Mouse (Mus musculus) stomach, embryonic 14.5 days (tissue): ENCODE data around the gene Olfr975. TPM values are rescaled to one million over a fixed set of nuclear protein-coding genes. Genes with fewer than 3 reads are reported as not detected.
"Not testable (repeated sequence)": the region's sequence is repeated elsewhere in the genome, so short reads cannot be mapped to it uniquely, and the experiment has no call there.

Experiments used
- ATAC-seq: fragments of 200-750 bp; cut with Nextera tagmentation; 2 replicates; pipeline ENCODE4 v1.8.0; 2017; ENCODE audit warnings: low read depth, moderate TSS enrichment; ENCODE audit not compliant: insufficient number of reproducible peaks, insufficient read depth, low FRiP score
- H3K27ac ChIP-seq: fragments of 300-500 bp; sonication (generic); 2 replicates; pipeline ENCODE4 v1.5.1; 2014; ENCODE audit warnings: mild to moderate bottlenecking, low read length, moderate library complexity, mixed read lengths
- H3K27me3 ChIP-seq: fragments of 300-500 bp; sonication (generic); 2 replicates; pipeline ENCODE4 v1.6.1; 2014; ENCODE audit warnings: low read length, control low read depth, mixed read lengths; ENCODE audit not compliant: control insufficient read depth, insufficient read depth
- H3K36me3 ChIP-seq: fragments of 300-500 bp; sonication (generic); 2 replicates; pipeline ENCODE4 v1.6.1; 2014; ENCODE audit warnings: mild to moderate bottlenecking, control low read depth, low read length, moderate library complexity, mixed read lengths; ENCODE audit not compliant: control insufficient read depth, insufficient read depth
- H3K4me1 ChIP-seq: fragments of 300-500 bp; sonication (generic); 2 replicates; pipeline ENCODE4 v1.6.1; 2014; ENCODE audit warnings: low read length, control low read depth, mixed read lengths; ENCODE audit not compliant: control insufficient read depth, insufficient read depth
- H3K4me2 ChIP-seq: fragments of 300-500 bp; sonication (generic); replicated peaks from 2 replicates; pipeline ENCODE4 v1.6.1; 2014; ENCODE audit warnings: low read depth, low read length, control low read depth
- H3K4me3 ChIP-seq: fragments of 300-500 bp; sonication (generic); 2 replicates; pipeline ENCODE4 v1.5.1; 2014; ENCODE audit warnings: low read depth, low read length, control low read depth
- H3K9ac ChIP-seq: fragments of 300-500 bp; sonication (generic); replicated peaks from 2 replicates; pipeline ENCODE4 v1.6.1; 2014; ENCODE audit warnings: low read depth, mild to moderate bottlenecking, control low read depth, low read length, moderate library complexity, mixed read lengths
- H3K9me3 ChIP-seq: fragments of 300-500 bp; sonication (generic); 2 replicates; pipeline ENCODE4 v1.6.1; 2016; ENCODE audit warnings: low read depth, low read length, control low read depth; ENCODE audit not compliant: control insufficient read depth
- WGBS: fragments of 180-500 bp; shearing (Covaris S2); extraction: QIAGEN DNeasy Blood & Tissue Kit; methylation state at CpG from one replicate; pipeline ENCODE4 v1.1.7; 2014; 5-methylcytosine and 5-hydroxymethylcytosine counted together
- polyA plus RNA-seq: library from polyadenylated mRNA; unstranded; fragments of >200 nt; fragmentation: Nextera tagmentation; extraction: Ambion mirVana; gene quantifications from 2 replicates; pipeline ENCODE4 v1.2.1, GENCODE M21; 2014

Olfr975 gene
- polyA plus RNA-seq, result 0.09 TPM in 1 of 2 replicates, not detected in the other

DNA sequence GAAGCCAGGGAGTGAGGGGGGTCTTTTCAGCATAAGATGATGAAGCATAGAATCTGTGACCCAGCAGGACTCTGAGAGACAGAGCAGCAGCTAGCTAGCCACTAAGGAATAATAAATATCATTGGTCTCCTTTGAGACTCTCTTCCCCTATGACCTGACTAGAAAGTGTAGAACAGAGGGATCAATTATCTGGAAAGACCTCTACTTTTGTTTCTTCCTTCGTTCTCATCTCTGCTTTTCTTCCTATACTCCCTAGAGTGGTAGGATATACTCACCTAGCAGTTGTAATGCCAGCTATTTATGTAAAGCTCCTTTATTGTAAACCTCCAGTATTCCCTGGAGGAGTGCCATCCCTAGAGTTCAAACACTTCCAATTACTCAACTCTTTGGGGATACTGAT lies at the start of gene Olfr975:
Gene Olfr975, minus strand, starts transcription at position 101 of the 400 bp plus-strand sequence.
- H3K27me3 ChIP-seq, result no peaks in the 10 kb centered on the region
- 65% methylated on average over 1 of the region's 1 CpGs for WGBS
- H3K4me1 ChIP-seq, result no peaks in the 10 kb centered on the region
- ATAC-seq, result no peak
- H3K9ac ChIP-seq, result no peak within 1 kb of the TSS
- no peak within 1 kb of the TSS for H3K4me2 ChIP-seq
- H3K36me3 ChIP-seq, result no peaks in the 10 kb centered on the region
- H3K9me3 ChIP-seq, result no peaks in the 10 kb centered on the region
- H3K4me3 ChIP-seq, result no peak within 1 kb of the TSS
- no peak within 1 kb of the TSS for H3K27ac ChIP-seq

DNA sequence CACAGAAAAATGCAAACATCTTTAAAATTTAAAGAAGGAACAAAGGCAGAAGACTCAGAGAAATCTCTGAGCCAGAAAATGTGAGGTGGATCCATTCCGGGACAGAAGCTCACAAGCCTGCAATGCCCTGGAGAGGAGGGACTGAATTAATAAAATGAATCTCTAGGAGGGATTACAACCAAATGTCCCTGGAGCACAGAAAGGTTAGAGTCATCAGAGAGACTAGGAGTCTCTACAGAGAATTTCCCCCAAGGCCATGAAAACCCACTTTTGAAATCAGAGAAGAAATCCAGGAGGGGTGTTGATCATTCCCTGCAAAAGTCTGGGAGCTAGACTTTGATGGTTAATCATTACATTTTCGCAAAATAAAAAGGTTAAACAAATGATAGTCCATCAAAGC lies 40.0 kb upstream of the Olfr975 start, which contains the start of gene Olfr978:
Gene Olfr978, plus strand, starts transcription at position 301 of the 400 bp plus-strand sequence.
- Histone ChIP-seq H3K4me1 (no peaks in the 10 kb centered on the region), H3K27me3 (no peaks in the 10 kb centered on the region)

DNA sequence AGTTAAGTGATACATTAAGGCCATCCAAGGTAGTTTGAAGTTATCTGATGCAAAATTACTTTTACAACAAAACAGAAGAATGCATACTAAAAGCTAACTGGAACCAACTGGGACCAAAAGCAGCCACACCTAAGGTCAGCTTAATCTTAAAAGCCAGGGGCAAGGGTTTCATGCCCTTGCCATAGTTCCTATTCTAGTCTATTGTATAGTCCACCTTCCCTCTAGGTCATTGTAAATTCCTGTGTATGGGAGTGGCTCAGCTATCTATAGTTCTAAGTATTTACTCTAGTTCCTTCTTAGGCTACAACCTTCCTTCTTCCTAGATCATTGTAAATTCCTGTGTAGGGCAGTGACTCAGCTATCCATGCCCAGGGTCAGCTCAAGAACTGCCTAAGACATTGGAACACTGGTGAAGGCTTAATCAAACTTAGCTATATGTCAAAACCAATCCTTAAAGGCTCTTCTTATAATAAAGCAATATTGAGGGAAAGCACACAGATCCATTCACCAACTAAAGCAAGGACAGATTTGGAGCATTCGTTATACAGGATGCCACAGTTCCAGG lies 24.8 kb upstream of the Olfr975 start:
- not testable (repeated sequence) for H3K27ac ChIP-seq, H3K9me3 ChIP-seq, ATAC-seq, H3K27me3 ChIP-seq, H3K4me3 ChIP-seq, H3K9ac ChIP-seq, H3K4me1 ChIP-seq, H3K36me3 ChIP-seq, H3K4me2 ChIP-seq
- 81% methylated on average over 1 of the region's 1 CpGs for WGBS

More for the DNA sequence above, 40.0 kb upstream of the Olfr975 start, which contains the start of gene Olfr978:
- H3K9me3 ChIP-seq, result no peaks in the 10 kb centered on the region
- no peaks in the 10 kb centered on the region for H3K36me3 ChIP-seq
- no peak within 1 kb of the TSS for H3K9ac ChIP-seq
- 79% methylated on average over 2 of the region's 2 CpGs for whole genome bisulfite sequencing
- H3K4me2 ChIP-seq, result no peak within 1 kb of the TSS
- ATAC-seq, result no peak
- no peak within 1 kb of the TSS for H3K27ac ChIP-seq
- H3K4me3 ChIP-seq, result no peak within 1 kb of the TSS

DNA sequence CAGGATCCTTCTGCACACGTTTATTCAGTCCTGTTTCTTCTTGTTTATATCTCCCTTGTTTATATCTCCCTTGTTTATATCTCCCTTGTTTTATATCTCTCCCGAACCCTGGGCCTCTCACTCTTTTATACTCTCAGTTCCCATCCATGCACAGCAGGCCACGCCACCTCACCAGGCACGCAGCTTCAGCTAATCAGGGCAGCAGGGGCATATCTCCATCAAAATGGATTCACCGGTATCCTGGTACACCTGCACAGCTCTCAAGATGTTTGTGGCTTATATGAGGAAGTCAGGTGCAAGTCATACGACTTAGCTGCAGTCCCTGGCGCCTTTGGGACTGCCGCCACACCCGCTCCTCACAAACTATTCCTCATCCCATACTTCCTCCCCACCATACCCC lies 9.2 kb upstream of the Olfr975 start, which contains the start of gene Olfr976:
Gene Olfr976, minus strand, starts transcription at position 101 of the 400 bp plus-strand sequence.
- not testable (repeated sequence) for H3K4me2 ChIP-seq, H3K27ac ChIP-seq, H3K9me3 ChIP-seq, H3K4me1 ChIP-seq, H3K4me3 ChIP-seq, ATAC-seq, H3K9ac ChIP-seq, H3K36me3 ChIP-seq, H3K27me3 ChIP-seq
- 83% methylated on average over 7 of the region's 9 CpGs for WGBS

DNA sequence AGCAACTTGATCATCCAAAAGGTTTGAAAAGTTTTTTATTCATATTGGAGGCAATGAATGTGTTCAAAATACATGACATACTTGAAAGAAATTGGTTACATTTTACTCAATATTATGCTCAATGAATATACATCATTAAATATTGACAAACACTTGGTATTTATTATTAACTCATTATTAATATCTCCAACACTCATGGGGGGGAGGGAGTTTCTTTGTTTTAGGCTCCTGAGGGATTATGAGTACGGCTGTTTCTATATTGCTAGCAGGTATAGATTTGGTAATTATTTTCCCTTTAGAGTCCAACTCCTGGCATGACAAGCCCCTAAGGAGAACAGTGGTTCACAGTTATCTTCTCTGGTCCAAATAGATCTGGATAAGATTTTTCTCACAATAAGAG lies 14.6 kb downstream of the Olfr975 start, which contains the start of gene Olfr974:
Gene Olfr974, plus strand, starts transcription at position 301 of the 400 bp plus-strand sequence.
- Histone ChIP-seq H3K4me2 (no peak within 1 kb of the TSS), H3K9me3 (no peaks in the 10 kb centered on the region), H3K27ac (no peak within 1 kb of the TSS), H3K27me3 (no peaks in the 10 kb centered on the region), H3K4me1 (no peaks in the 10 kb centered on the region), H3K36me3 (no peaks in the 10 kb centered on the region), H3K4me3 (no peak within 1 kb of the TSS), H3K9ac (no peak within 1 kb of the TSS)
- no peak for ATAC-seq
- 86% methylated on average over 1 of the region's 1 CpGs for WGBS

DNA sequence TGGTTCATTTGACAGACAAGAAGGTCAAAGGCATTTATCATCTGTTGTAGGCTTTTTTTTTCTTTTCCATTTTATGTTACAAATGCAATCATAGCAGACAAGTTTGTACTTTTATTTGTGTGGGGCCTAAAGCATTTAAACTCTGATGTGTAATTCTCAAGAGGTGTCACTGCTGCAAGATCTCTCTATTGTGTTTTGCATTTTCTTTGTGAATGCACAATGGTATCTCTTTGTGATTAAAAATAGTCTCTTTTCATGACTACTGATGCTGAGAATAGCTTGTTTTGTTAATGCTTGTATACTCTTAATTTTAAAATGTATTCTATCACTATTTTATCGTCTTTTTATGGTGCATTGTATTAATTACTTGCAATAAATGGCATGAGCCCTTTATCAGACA lies 23.0 kb downstream of the Olfr975 start:
- not testable (repeated sequence) for H3K36me3 ChIP-seq, H3K9me3 ChIP-seq, H3K27me3 ChIP-seq, H3K27ac ChIP-seq, H3K4me1 ChIP-seq, ATAC-seq, H3K9ac ChIP-seq, H3K4me2 ChIP-seq, H3K4me3 ChIP-seq
- 75% methylated on average over 1 of the region's 1 CpGs for WGBS

DNA sequence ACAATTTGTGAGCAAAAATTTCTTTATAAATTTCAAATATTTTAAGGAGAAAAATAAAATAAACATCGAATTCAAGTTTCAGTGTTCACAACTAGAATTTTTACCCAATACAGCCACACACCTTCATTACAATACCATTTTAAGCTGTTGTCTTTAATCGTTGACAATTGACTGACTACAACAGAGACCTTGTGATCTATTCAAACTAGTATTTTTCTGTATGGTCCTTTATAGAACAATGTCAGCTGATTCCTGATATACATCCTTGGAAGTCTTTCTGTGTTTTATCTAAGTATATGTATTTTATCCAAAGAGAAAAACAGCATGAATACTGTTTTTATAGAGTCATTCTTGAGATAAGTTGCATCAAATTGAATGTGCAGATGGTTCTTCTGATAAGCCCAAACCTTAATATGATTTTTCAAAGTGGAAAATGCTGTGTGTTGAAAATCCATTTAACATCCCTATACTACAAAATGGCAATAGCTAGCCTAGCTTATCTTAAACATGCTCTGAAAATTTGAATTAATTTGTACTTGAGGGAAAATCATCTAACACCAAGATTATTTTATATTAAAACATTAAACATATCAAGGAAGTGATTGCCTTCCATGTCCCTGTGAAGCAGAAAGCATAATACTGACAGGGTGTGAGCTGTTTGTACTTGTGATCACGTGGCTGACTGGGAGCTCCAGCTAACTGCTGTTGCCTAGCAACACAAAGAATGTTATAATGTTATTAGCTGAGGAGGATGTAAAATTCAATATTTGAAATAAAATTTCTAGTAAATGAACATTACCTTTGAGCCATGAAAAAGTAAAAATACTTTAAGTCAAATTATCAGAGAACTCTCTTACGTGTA lies 23.6 kb downstream of the Olfr975 start:
- H3K9me3 ChIP-seq, H3K4me2 ChIP-seq, H3K27ac ChIP-seq, H3K36me3 ChIP-seq, ATAC-seq, H3K4me1 ChIP-seq, H3K27me3 ChIP-seq, H3K4me3 ChIP-seq, H3K9ac ChIP-seq: not testable (repeated sequence)
- no CpG with 5 or more reads among the region's 4 CpGs for WGBS

DNA sequence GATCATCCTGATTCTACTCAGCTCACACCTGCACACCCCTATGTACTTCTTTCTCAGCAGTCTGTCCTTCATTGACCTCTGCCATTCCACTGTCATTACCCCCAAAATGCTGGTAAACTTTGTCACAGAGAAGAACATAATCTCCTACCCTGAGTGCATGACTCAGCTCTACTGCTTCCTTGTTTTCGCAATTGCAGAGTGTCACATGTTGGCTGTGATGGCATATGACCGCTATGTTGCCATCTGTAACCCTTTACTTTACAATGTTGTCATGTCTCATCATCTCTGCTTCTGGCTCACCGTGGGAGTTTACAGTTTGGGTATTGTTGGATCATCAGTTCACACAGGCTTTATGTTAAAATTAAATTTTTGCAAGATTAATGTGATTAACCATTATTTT lies 41.9 kb downstream of the Olfr975 start:
- no peak overlapping the region for H3K9ac ChIP-seq
- H3K4me3 ChIP-seq, result no peak overlapping the region
- WGBS, result 78% methylated on average over 3 of the region's 3 CpGs
- ATAC-seq, result no peak
- H3K27ac ChIP-seq, result no peak overlapping the region
- no peak overlapping the region for H3K4me2 ChIP-seq
- H3K36me3 ChIP-seq, result no peaks in the 10 kb centered on the region
- H3K9me3 ChIP-seq, result no peaks in the 10 kb centered on the region
- no peaks in the 10 kb centered on the region for H3K27me3 ChIP-seq
- H3K4me1 ChIP-seq, result no peaks in the 10 kb centered on the region
